ENCODE assay signal across 7 mouse cellular contexts in genomic region chr4:150557289-150557688, GRCm38 (mm10).
DNase-seq lines count a peak whose midpoint lies in the region; ATAC-seq and TF ChIP-seq lines count a peak whose summit lies in the region.
"Not testable (repeated sequence)": the region's sequence is repeated elsewhere in the genome, so short reads cannot be mapped to it uniquely, and the experiment has no call there.

No protein-coding gene starts in this region.

- H3K36me3 ChIP-seq in embryonic facial prominence, embryonic 10.5 days (replicated peaks), result peaks cover 40% of the 10 kb centered on the region
- H3K36me3 ChIP-seq in forebrain, embryonic 16.5 days (ENCODE audit: control insufficient read depth, insufficient read depth); heart, postnatal 0 days (replicated peaks; ENCODE audit: control insufficient read depth, insufficient read depth, low read length); intestine, embryonic 14.5 days (ENCODE audit: control insufficient read depth, insufficient read depth, low read length); neural tube, embryonic 12.5 days: not testable (repeated sequence)
- peaks cover 12% of the 10 kb centered on the region for H3K36me3 ChIP-seq in midbrain, embryonic 10.5 days

- intact Hi-C loops in left cerebral cortex, adult 2 months (cut with DNase I), result not testable (repeated sequence)

- peak overlapping the region; percentile 35; the same call in 1 of the 2 replicates for H3K27ac ChIP-seq in embryonic facial prominence, embryonic 10.5 days (replicated peaks)
- H3K27ac ChIP-seq in forebrain, embryonic 16.5 days (ENCODE audit: low read length), result peak overlapping the region; percentile 92
- peak overlapping the region; percentile 37; the same call in 1 of the 2 replicates for H3K27ac ChIP-seq in heart, postnatal 0 days (ENCODE audit: low read depth)
- peak overlapping the region; percentile 84; the same call in 1 of the 2 replicates for H3K27ac ChIP-seq in intestine, embryonic 14.5 days (ENCODE audit: low read depth)
- H3K27ac ChIP-seq in left cerebral cortex, adult 2 months, result peak overlapping the region; percentile 73; the same call in 1 of the 2 replicates
- H3K27ac ChIP-seq in midbrain, embryonic 10.5 days (replicated peaks), result peak overlapping the region; percentile 0; the same call in 1 of the 2 replicates
- H3K27ac ChIP-seq in neural tube, embryonic 12.5 days, result peak overlapping the region; percentile 70

- not testable (repeated sequence) for TF ChIP-seq EP300 in heart, postnatal 0 days (IDR thresholded peaks at IDR 0.05; ENCODE audit: low read depth)

- H3K9me3 ChIP-seq in embryonic facial prominence, embryonic 10.5 days; forebrain, embryonic 16.5 days (ENCODE audit: control insufficient read depth, low read length); heart, postnatal 0 days (replicated peaks; ENCODE audit: control insufficient read depth, low read length); intestine, embryonic 14.5 days (ENCODE audit: control insufficient read depth, low read length); midbrain, embryonic 10.5 days (replicated peaks); neural tube, embryonic 12.5 days: not testable (repeated sequence)

- H3K4me2 ChIP-seq in forebrain, embryonic 16.5 days (ENCODE audit: low read length); heart, postnatal 0 days (ENCODE audit: low read depth, low read length); intestine, embryonic 14.5 days (ENCODE audit: low read length): not testable (repeated sequence)
- peak overlapping the region; percentile 47 for H3K4me2 ChIP-seq in neural tube, embryonic 12.5 days (replicated peaks)

- not testable (repeated sequence) for H3K9ac ChIP-seq in forebrain, embryonic 16.5 days (replicated peaks; ENCODE audit: low read depth, low read length); heart, postnatal 0 days (replicated peaks; ENCODE audit: low read depth, low read length); intestine, embryonic 14.5 days (ENCODE audit: low read length); neural tube, embryonic 12.5 days

- not testable (repeated sequence) for TF ChIP-seq CTCF in heart, postnatal 0 days (IDR thresholded peaks at IDR 0.05; ENCODE audit: low read depth); left cerebral cortex, adult 2 months (IDR thresholded peaks at IDR 0.05)

- not testable (repeated sequence) for DNase-seq in embryonic facial prominence, embryonic 10.5 days (ENCODE audit: low spot score); heart, postnatal 0 days (ENCODE audit: low spot score); intestine, embryonic 14.5 days (ENCODE audit: low spot score); left cerebral cortex, adult 2 months (ENCODE audit: extremely low spot score in 1 of 2, low spot score in 2 of 2); midbrain, embryonic 10.5 days (ENCODE audit: low spot score)

- H3K4me3 ChIP-seq in embryonic facial prominence, embryonic 10.5 days; forebrain, embryonic 16.5 days (replicated peaks; ENCODE audit: low read length); heart, postnatal 0 days (ENCODE audit: low read depth, low read length); intestine, embryonic 14.5 days (ENCODE audit: low read depth, low read length); left cerebral cortex, adult 2 months; midbrain, embryonic 10.5 days; neural tube, embryonic 12.5 days: not testable (repeated sequence)

- 86% methylated on average over 3 of the region's 3 CpGs for WGBS in embryonic facial prominence, embryonic 10.5 days
- 50% methylated on average over 3 of the region's 3 CpGs for WGBS in forebrain, embryonic 16.5 days
- WGBS in heart, postnatal 0 days, result 74% methylated on average over 3 of the region's 3 CpGs
- 54% methylated on average over 3 of the region's 3 CpGs for WGBS in intestine, embryonic 14.5 days
- WGBS in midbrain, embryonic 10.5 days, result 86% methylated on average over 3 of the region's 3 CpGs
- WGBS in neural tube, embryonic 12.5 days, result 38% methylated on average over 3 of the region's 3 CpGs

- H3K4me1 ChIP-seq in embryonic facial prominence, embryonic 10.5 days, result peaks cover 25% of the 10 kb centered on the region
- H3K4me1 ChIP-seq in forebrain, embryonic 16.5 days (replicated peaks; ENCODE audit: control insufficient read depth, insufficient read depth, low read length), result peaks cover 23% of the 10 kb centered on the region
- peaks cover 23% of the 10 kb centered on the region for H3K4me1 ChIP-seq in heart, postnatal 0 days (ENCODE audit: control insufficient read depth, insufficient read depth)
- peaks cover 22% of the 10 kb centered on the region for H3K4me1 ChIP-seq in intestine, embryonic 14.5 days (replicated peaks; ENCODE audit: control insufficient read depth, insufficient read depth, low read length)
- peaks cover 21% of the 10 kb centered on the region for H3K4me1 ChIP-seq in midbrain, embryonic 10.5 days
- peaks cover 26% of the 10 kb centered on the region for H3K4me1 ChIP-seq in neural tube, embryonic 12.5 days

- 0 out of 2 replicates have a peak, but pooled peaks have one; percentile 23 for ATAC-seq in forebrain, embryonic 16.5 days
- not testable (repeated sequence) for ATAC-seq in heart, postnatal 0 days (ENCODE audit: insufficient read depth, low read depth); intestine, embryonic 14.5 days (replicated peaks; ENCODE audit: low FRiP score, low TSS enrichment, low read depth)
- peak; percentile 72; the same call in 1 of the 2 replicates for ATAC-seq in neural tube, embryonic 12.5 days (ENCODE audit: low FRiP score, low read depth)

- not testable (repeated sequence) for H3K27me3 ChIP-seq in embryonic facial prominence, embryonic 10.5 days (replicated peaks; ENCODE audit: low read depth, poor library complexity, severe bottlenecking); forebrain, embryonic 16.5 days (replicated peaks; ENCODE audit: control insufficient read depth, insufficient read depth, low read length); heart, postnatal 0 days (ENCODE audit: control insufficient read depth, insufficient read depth, low read length); intestine, embryonic 14.5 days (replicated peaks; ENCODE audit: control insufficient read depth, insufficient read depth, low read length); midbrain, embryonic 10.5 days (ENCODE audit: low read depth, poor library complexity, severe bottlenecking); neural tube, embryonic 12.5 days (replicated peaks)

Comparison
In these comparisons a context has a peak if more than half of its experiments do, and no peak if none do; other contexts are left out.
1. H3K27ac ChIP-seq: peak in every context shown above with its lines; median percentile 92 in forebrain, embryonic 16.5 days; 84 in intestine, embryonic 14.5 days; 73 in left cerebral cortex, adult 2 months; 70 in neural tube, embryonic 12.5 days; 37 in heart, postnatal 0 days; 35 in embryonic facial prominence, embryonic 10.5 days; 0 in midbrain, embryonic 10.5 days.